Mouse (Mus musculus): ENCODE results near the gene Crmp1. TPM values are rescaled to one million over a fixed set of nuclear protein-coding genes. Genes with fewer than 3 reads are reported as not detected.
A peak's percentile ranks its signal among the peaks of the same experiment; 100 is the strongest.

The Crmp1 gene
- polyA plus RNA-seq, 1 experiment from 2014 or later, result 1.2 TPM

- Histone ChIP-seq H3K4me1 (ENCODE audit: insufficient read depth, low read depth, low read length) (no peaks in the 10 kb centered on the region), H3K27me3 (replicated peaks; ENCODE audit: insufficient read depth, low read length) (peaks cover 53% of the 10 kb centered on the region), H3K9me3 (ENCODE audit: low read length) (no peaks in the 10 kb centered on the region), H3K36me3 (ENCODE audit: insufficient read depth, low read length) (no peaks in the 10 kb centered on the region), H3K4me2 (replicated peaks; ENCODE audit: low read depth, low read length) (peak overlapping the region; percentile 42; the same call in 1 of the 2 replicates), H3K4me3 (ENCODE audit: low read depth, low read length) (no peak overlapping the region), H3K27ac (ENCODE audit: low read length) (no peak overlapping the region), H3K9ac (replicated peaks; ENCODE audit: low read depth) (no peak overlapping the region)
- no peak for TF ChIP-seq EP300 (IDR thresholded peaks at IDR 0.05)
- no peak for TF ChIP-seq CTCF (IDR thresholded peaks at IDR 0.05)
- 15% methylated on average over 35 of the region's 44 CpGs for WGBS
- ATAC-seq (no peak), DNase-seq (ENCODE audit: low spot score) (no peak)
Observed at GRCm38 (mm10) chr5:37242360-37243168, 824 bp downstream of the Crmp1 start.

GRCm38 (mm10) chr5:37243169-37243886, 1.6 kb downstream of the Crmp1 start:
- Histone ChIP-seq H3K36me3 (ENCODE audit: insufficient read depth, low read length) (no peaks in the 10 kb centered on the region), H3K4me2 (replicated peaks; ENCODE audit: low read depth, low read length) (no peak overlapping the region), H3K27ac (ENCODE audit: low read length) (no peak overlapping the region), H3K9me3 (ENCODE audit: low read length) (no peaks in the 10 kb centered on the region), H3K4me3 (ENCODE audit: low read depth, low read length) (no peak overlapping the region), H3K9ac (replicated peaks; ENCODE audit: low read depth) (no peak overlapping the region), H3K27me3 (replicated peaks; ENCODE audit: insufficient read depth, low read length) (peaks cover 53% of the 10 kb centered on the region), H3K4me1 (ENCODE audit: insufficient read depth, low read depth, low read length) (no peaks in the 10 kb centered on the region)
- 1% methylated on average over 19 of the region's 19 CpGs for WGBS
- TF ChIP-seq EP300 (IDR thresholded peaks at IDR 0.05) (no peak), CTCF (IDR thresholded peaks at IDR 0.05) (no peak)
- ATAC-seq, result no peak; the same call in 1 of the 2 replicates
- DNase-seq (ENCODE audit: low spot score), result peak; percentile 71

GRCm38 (mm10) chr5:37244161-37244560, 2.4 kb downstream of the Crmp1 start:
- H3K4me2 ChIP-seq (replicated peaks; ENCODE audit: low read depth, low read length), result no peak overlapping the region
- ATAC-seq, result no peak
- 5% methylated on average over 13 of the region's 13 CpGs for WGBS
- no peak for DNase-seq (ENCODE audit: low spot score)
- no peak overlapping the region for H3K4me3 ChIP-seq (ENCODE audit: low read depth, low read length)
- H3K4me1 ChIP-seq (ENCODE audit: insufficient read depth, low read depth, low read length), result no peaks in the 10 kb centered on the region
- H3K27me3 ChIP-seq (replicated peaks; ENCODE audit: insufficient read depth, low read length), result peaks cover 53% of the 10 kb centered on the region
- H3K36me3 ChIP-seq (ENCODE audit: insufficient read depth, low read length), result no peaks in the 10 kb centered on the region
- H3K9ac ChIP-seq (replicated peaks; ENCODE audit: low read depth), result no peak overlapping the region
- no peaks in the 10 kb centered on the region for H3K9me3 ChIP-seq (ENCODE audit: low read length)
- H3K27ac ChIP-seq (ENCODE audit: low read length), result no peak overlapping the region
- no peak for TF ChIP-seq EP300 (IDR thresholded peaks at IDR 0.05)
- TF ChIP-seq CTCF (IDR thresholded peaks at IDR 0.05), result no peak

GRCm38 (mm10) chr5:37244666-37245242, 3.0 kb downstream of the Crmp1 start:
- TF ChIP-seq EP300 (IDR thresholded peaks at IDR 0.05) (no peak), CTCF (IDR thresholded peaks at IDR 0.05) (no peak)
- H3K27me3 ChIP-seq (replicated peaks; ENCODE audit: insufficient read depth, low read length), result peaks cover 53% of the 10 kb centered on the region
- no peak overlapping the region for H3K4me2 ChIP-seq (replicated peaks; ENCODE audit: low read depth, low read length)
- no peak overlapping the region for H3K4me3 ChIP-seq (ENCODE audit: low read depth, low read length)
- no peaks in the 10 kb centered on the region for H3K4me1 ChIP-seq (ENCODE audit: insufficient read depth, low read depth, low read length)
- no peak overlapping the region for H3K27ac ChIP-seq (ENCODE audit: low read length)
- DNase-seq (ENCODE audit: low spot score) (no peak), ATAC-seq (no peak)
- 38% methylated on average over 9 of the region's 9 CpGs for WGBS
- no peaks in the 10 kb centered on the region for H3K9me3 ChIP-seq (ENCODE audit: low read length)
- no peak overlapping the region for H3K9ac ChIP-seq (replicated peaks; ENCODE audit: low read depth)
- H3K36me3 ChIP-seq (ENCODE audit: insufficient read depth, low read length), result no peaks in the 10 kb centered on the region

- peak; percentile 29 for DNase-seq (ENCODE audit: low spot score)
- no peaks in the 10 kb centered on the region for H3K4me1 ChIP-seq (ENCODE audit: insufficient read depth, low read depth, low read length)
- H3K27ac ChIP-seq (ENCODE audit: low read length), result no peak overlapping the region
- H3K4me3 ChIP-seq (ENCODE audit: low read depth, low read length), result peak overlapping the region; percentile 31
- no peak overlapping the region for H3K9ac ChIP-seq (replicated peaks; ENCODE audit: low read depth)
- H3K9me3 ChIP-seq (ENCODE audit: low read length), result no peaks in the 10 kb centered on the region
- peak; percentile 34; the same call in 1 of the 2 replicates for ATAC-seq
- WGBS, result under 1% methylated on average over 39 of the region's 42 CpGs
- peaks cover 50% of the 10 kb centered on the region for H3K27me3 ChIP-seq (replicated peaks; ENCODE audit: insufficient read depth, low read length)
- no peaks in the 10 kb centered on the region for H3K36me3 ChIP-seq (ENCODE audit: insufficient read depth, low read length)
- peak overlapping the region; percentile 53 for H3K4me2 ChIP-seq (replicated peaks; ENCODE audit: low read depth, low read length)
- TF ChIP-seq EP300 (IDR thresholded peaks at IDR 0.05) (no peak), CTCF (IDR thresholded peaks at IDR 0.05) (peak; percentile 16; the same call in 1 of the 2 replicates)
Observed at GRCm38 (mm10) chr5:37245651-37246050, 3.9 kb downstream of the Crmp1 start.
